Mouse (Mus musculus) T-helper 1 cell (primary cell): ENCODE results near the gene Ffar4.

Source experiments
- in situ Hi-C: fragments of 300-600 bp; cut with MboI, MseI; formaldehyde crosslinking; loops from one replicate; pipeline ENCODE4 v1.15.1; 2025; ENCODE audit warnings: high pct_unique_total_duplicates

The Ffar4 gene

DNA sequence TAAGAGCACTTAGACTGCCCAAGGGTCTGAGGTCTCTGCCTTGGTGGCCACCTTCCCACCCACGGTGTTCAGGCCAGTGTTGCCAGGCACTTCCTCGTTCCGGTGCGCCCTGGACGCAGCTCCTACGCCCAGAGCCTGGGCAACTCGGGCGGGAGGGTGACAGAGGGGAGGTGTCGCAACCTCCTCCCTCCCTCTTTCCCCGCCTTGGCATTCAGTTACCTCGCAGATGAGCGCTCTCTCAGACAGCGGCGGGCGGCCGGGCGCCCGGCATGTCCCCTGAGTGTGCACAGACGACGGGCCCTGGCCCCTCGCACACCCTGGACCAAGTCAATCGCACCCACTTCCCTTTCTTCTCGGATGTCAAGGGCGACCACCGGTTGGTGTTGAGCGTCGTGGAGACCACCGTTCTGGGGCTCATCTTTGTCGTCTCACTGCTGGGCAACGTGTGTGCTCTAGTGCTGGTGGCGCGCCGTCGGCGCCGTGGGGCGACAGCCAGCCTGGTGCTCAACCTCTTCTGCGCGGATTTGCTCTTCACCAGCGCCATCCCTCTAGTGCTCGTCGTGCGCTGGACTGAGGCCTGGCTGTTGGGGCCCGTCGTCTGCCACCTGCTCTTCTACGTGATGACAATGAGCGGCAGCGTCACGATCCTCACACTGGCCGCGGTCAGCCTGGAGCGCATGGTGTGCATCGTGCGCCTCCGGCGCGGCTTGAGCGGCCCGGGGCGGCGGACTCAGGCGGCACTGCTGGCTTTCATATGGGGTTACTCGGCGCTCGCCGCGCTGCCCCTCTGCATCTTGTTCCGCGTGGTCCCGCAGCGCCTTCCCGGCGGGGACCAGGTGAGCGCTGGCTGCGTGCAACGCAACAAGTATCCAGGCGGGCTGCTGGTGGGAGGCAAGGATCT lies at the start of gene Ffar4:
Gene Ffar4 (plus strand): TSS at position 214 of the 901 bp plus-strand sequence.
- in situ Hi-C loops: no loop called here

DNA sequence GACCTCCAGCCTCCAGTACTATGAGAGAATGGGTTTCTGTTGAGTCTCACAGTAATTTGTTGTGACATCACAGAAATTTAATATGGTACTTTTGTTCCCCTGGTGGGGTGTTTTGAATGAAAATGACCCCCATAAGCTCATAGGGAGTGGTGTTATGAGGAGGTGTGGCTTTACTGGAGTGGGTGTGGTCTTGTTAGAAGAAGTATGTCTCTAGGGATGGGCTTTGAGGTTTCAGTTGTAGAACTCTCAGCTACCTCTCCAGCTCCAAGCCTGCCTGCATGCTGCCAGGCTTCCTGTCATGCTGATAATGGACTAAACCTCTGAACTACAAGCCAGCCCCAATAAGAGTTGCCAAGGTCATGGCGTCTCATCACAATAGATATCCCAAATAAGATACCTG lies 47.2 kb upstream of the Ffar4 start:
- in situ Hi-C loops: loop anchor here (10.0 kb wide), 1 partner anchor 885 kb away; the partner anchor contains the start of gene Hells

DNA sequence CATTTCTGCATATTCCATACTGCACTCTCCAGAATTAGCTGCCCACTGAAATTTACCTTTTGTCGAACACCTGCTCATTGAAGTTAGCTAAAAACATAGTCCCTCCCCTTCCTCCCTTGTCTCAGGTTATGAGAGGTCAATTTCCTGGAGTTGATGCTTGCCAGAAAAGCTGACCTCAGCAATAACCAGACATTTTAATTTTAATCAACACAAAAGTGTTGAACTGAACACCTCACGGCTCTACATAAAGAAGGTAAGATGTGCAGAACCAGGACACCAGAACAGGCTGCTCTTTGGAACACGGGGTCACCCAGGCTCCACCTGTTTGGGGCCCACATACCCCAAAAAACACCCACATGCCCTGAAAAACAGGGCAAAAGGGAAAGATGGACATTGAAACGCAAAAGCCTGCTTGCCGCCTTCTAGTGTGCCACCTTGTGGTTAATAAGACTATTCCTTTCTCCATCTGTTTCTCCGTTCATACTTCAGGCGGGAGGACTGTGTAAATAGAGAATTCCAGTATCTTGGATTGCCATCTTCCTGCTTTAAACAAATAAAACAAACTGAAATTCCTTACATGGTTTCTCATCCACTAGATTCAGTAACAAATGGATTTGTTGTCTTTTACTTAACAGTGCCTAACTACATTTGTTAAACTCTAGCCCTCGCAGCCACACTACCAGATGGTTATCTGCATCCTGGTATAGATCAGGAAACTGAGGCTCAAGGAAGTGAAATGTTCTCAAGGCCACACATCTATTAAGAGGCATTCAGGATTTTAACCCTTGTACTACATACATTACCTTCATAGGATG lies 43.4 kb upstream of the Ffar4 start:
- in situ Hi-C loops: loop anchor here (10.0 kb wide), 1 partner anchor 881 kb away; the partner anchor contains the start of gene Hells

DNA sequence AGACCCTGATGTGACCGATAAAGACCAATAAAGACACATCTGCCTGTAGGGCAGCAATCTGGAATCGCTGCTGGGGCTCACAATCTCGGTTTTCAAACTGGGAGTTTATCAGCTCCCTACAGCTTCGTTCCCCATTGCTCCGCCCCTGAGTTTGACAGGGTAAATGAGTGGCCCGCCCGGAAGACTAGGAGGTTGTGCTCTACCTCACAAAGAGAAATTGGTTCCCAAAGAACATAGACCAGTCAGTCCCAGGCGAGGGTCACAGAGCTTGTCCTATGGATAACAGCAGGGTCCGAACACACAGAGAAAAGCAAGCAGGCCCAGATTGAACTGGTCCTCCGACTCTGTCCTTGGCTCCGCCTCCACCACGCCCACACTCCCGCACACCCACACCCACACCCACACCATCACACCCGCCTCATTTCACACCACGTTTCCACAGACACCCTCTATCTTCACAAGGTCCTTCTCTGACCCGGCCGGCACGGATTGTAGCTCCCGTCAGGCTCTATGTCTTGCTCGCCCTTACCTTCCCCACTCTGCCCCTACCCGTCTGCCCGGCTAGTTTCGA lies 42.6 kb upstream of the Ffar4 start:
- in situ Hi-C loops: loop anchor here (10.0 kb wide), 1 partner anchor 881 kb away; the partner anchor contains the start of gene Hells

DNA sequence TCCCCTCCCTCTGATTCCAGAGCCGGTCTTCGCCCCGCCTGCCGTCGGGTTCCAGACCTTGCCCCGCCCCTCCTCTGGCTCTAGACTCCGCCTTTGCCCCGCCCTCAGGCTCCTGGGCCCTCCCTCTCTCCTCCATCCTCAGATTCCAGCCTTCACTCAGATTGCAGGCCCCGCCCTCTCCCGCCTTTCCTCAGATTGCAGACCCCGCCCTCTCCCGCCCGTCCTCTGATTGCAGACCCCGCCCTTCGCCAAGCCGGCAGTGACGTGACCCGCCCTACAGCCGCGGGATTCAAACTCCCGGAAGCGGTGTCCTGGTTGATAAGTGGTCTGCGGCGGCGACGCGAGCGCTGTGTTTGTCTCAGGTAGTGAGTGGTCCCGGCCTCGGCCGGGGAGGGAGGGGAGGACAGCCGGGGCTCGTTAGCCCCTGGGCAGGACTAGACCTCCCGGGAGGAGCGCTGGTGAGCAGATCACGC lies 42.1 kb upstream of the Ffar4 start, which contains the start of gene Cep55:
Gene Cep55 (plus strand): TSS at position 292 of the 473 bp plus-strand sequence.
- in situ Hi-C loops: loop anchor here (10.0 kb wide), 1 partner anchor 880 kb away; the partner anchor contains the start of gene Hells

DNA sequence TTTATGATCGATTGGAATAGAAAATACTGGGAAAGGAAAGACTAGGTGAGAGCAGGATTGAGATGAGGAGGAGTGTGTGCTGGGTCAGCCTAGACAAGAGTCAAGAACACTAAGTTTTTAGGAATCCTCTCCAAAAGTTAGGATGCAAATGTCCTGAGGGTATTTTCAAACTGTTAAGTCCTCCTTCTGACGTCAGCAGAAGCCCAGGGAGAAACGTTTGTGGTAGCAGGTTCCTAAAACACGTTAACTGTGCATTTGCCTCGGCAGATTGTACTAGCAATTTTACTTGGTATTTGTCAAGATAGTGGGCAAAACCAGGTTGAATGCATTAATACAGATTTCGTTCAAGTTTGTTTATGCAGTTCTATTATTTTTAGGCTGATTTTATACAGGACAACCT lies 41.1 kb upstream of the Ffar4 start:
- in situ Hi-C loops: loop anchor here (10.0 kb wide), 1 partner anchor 879 kb away; the partner anchor contains the start of gene Hells

DNA sequence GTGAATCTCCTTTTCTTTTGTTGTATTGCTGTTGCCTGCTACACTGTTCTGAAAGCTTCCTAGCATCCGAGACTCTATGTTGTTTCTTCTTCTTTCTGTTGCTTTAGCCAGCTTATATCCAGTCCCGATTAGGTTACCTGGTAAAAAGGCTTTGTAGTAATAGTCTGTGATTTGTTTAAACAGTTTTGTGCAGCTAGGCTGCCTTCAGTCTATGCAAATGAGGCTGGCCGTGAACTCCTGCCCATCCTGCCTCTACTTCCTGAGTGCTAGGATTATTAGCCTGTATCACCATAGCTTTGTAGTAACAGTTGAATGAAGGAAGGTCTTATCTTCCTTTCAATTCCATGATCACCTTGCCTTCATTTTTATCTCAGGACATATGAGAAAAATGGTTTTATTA lies 40.6 kb upstream of the Ffar4 start:
- in situ Hi-C loops: loop anchor here (10.0 kb wide), 1 partner anchor 879 kb away; the partner anchor contains the start of gene Hells

DNA sequence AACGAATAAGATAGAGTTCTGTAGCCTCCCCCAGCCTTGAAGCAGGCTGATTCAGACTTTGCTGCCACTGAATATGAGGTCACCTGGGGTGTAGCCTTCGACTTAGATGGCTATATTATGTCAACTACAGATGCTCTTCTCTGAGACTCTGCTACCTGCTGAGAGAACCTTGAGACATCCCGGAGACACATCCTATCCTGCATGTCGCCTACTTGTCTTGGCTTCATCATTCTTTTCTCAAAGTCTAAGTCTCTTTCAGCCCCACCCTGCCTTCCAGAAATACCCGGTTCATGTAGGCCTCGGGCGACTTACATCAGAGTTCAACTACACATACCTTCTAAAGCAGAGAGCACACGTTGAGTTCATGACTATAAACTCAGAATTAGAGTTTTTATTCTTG lies 39.9 kb upstream of the Ffar4 start:
- in situ Hi-C loops: loop anchor here (10.0 kb wide), 1 partner anchor 878 kb away; the partner anchor contains the start of gene Hells

DNA sequence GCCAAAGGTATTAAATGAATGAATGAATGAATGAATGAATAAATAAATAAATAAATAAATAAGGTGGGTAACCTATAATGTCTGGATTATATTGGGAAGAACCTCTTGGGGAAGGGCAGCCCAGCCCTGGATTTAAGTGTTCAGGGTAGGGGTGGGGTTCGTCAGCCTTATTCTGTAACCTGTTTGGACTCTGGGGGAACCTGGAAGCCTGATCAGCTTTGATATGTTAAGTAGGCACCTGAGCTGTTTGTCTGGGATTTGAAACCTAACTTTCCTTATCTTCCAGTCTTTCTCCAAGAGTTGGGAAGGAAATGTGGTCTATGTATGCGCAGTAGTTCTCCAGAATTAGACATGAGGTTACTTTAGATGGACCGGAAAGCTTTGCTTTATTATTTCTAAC lies 33.7 kb upstream of the Ffar4 start:
- in situ Hi-C loops: no loop called here

DNA sequence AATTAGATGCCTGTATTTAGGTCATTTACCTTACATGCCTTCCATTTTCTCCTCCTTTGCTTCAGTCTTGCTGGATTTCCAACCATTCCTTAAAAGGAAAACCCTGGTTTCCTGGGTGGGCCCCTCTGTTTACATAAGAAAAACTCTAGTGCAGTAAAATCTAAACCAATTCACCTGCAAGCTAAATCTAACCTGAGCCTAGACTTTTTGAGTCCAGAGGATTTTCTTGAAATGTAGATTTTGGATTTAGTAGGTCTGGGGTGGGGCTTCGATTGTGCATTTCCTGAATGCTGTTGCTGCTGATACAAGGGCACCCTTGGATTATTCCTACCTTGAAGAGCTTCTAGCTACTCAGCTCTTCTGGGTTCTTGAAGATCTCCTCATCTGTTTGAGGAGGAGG lies 32.8 kb upstream of the Ffar4 start:
- in situ Hi-C loops: no loop called here

DNA sequence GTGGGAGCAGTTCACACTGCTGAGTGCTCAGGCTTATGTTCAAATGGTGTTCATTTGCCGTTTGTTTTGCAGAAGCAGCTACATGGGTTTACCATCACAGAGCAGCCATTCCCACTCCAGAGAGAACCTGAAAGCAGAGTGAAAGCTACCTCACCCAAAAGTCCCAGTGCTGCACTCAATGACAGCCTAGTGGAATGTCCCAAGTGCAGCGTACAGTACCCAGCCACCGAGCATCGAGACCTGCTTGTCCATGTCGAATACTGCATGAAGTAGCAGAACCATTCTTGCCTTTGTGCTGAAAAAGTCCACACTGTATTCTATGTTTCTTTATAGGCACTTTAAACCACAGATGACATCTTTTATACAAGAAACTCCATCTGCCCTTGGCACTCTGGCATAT lies 23.6 kb upstream of the Ffar4 start:
- in situ Hi-C loops: no loop called here

DNA sequence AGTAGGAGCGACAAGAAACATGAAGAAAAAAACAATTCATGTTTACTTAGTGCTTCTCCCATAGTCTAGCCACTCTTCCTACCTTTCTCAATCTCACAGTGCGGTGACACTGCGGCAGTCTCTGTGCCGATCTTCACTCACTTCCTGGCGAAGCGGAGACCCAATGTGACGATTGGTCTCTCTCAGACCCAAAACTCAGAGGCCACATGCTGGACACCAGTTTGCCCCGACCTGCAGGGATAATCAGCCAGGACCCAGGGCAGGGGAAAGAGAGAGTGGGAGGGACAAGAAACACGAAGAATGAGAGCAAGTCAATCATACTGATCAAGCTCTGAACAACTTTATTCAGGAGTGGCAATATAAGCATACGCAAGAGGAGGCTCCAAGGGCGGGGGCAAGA lies 21.8 kb upstream of the Ffar4 start:
- in situ Hi-C loops: no loop called here

DNA sequence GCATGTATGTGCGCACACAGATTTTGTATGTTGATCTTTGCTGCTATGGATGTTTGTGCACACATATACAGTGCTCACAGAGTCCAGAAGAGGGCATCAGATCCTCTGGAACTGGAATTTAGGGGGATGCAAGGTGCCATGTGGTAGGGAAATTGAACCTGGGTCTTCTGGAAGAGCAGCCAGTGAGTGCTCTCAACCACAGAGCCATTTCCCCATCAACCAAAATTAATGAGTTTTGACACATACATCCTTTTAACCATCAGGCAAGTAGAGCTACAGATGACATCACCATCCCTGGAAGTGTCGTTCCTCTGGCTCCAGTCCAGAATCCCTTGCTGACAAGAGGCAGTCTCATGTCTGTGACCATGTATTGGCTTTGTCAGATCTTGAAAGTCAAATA lies 20.6 kb upstream of the Ffar4 start:
- in situ Hi-C loops: no loop called here

DNA sequence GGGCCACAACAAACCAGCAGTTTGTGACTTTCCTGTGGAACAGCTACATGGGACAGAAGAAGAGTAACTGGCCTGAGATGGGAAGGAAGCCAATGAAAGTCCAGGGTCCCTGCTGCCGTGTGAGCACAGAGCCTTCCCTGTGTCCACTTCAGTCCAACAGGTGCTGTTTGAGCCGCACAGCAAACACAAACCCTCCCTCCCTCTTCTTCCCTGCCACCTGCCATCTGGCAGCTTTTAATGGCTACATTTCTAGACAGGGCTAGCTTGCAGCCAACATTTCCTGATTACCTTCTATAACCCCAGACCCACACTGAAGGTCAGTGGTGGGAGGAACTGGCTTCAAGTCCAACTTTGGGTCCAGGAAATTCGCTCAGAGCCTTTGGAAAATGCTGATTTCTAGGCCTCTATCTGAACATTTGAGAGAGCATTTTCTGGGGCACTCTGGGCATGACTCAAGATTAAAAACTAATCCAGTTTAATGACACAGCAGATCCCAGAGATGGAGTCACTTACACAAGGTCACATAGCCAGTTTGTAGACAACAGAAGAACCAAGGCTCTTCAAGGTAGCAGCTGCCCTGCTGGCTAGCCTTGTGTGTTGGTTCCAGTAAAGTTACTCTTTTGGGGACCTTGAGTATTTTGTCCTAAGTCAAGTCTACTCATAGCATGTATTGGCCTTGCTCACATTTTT lies 18.9 kb upstream of the Ffar4 start:
- in situ Hi-C loops: no loop called here

DNA sequence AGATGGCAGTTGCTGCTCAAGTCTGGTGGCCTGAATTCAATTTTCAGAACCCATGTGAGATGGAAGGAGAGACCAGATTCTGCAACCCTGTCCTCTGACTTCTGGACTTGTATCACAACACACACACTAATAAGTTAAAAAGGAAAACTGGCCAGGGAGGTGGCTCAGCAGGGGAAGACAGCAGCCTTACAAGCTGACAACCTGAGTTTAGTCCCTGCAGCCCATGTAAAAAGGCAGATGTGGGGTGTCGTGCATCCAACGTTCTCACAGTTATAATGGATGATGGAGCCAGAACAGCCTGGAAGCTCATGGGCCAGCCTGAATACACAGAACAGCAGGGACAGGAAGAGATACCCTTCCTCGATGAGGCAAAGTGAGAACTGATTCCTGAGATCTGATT lies 15.5 kb upstream of the Ffar4 start:
- in situ Hi-C loops: no loop called here

DNA sequence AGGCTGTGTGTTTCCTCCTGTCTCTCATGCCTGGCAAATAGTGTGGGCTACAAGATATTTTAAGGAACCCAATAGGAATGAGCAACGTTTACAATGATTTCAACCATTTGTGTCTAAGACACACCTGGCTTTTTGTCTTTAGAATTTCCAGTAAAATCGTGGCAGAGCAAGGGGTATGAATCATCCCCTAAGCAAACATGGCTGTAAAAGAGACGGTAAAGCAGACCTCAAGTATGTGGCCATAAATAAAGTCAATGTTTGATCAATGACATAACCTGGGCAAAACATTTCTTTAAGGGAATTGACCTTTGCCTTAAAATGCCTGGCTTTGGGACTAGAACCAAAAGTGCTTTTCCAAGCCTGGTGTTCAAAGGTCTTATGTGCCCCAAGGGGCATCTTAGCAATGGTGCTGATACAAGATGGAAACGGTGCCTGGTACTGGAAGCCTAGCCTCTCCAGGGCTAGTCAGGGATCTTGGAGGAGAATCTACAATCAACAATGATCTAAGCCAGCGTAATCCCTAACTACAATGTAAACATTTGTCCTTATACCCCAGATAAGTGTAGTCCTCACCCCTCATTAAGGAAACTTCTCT lies 13.8 kb upstream of the Ffar4 start:
- in situ Hi-C loops: no loop called here

DNA sequence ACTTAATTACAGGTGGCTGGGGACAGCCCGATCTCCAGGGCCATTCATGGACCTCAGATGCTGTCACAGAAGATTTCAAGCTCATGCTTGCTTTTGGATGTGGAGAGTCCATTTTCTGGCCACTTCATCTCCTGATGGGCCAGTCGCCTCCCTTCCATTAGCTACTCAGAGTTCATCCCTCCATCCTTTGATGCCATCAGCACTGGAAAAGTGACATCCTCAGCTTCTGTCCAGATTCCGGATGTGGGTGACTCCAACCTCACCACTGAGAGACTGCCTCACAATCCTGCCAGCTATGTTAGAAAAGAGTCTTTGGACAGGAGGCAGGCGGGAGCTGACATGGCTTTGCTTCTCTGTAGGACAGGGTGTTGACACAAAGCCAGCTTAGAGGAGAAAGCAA lies 11.0 kb upstream of the Ffar4 start:
- in situ Hi-C loops: no loop called here

DNA sequence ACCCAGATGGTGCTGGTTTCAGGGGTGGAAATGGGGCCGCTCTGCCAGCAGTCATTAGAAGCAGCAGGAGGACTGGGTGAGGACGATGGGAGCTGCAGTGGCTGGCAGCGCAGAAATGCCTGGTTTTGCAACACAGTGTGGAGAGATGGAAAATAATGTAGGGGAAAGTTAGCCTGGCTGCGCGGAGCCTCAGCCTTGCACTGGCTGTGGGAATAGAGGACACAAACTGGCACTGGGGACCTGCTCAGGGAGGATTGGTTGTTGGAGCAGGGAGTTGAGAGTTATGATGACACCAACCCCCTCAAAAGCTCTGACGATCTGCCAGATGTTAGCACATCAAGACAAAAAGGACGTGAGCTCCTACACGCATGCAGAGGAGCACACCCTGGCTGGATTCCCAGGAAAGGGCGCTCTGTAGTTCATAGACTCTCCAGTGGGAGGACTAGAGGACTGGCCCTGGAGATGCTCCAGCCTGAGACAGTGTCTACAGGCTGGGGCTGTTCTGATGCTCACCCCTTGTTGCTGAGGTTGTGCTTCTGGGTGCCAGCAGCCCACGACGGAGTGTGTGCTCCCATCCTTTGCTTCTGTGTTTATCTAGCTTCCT lies 9.8 kb upstream of the Ffar4 start:
- in situ Hi-C loops: no loop called here

DNA sequence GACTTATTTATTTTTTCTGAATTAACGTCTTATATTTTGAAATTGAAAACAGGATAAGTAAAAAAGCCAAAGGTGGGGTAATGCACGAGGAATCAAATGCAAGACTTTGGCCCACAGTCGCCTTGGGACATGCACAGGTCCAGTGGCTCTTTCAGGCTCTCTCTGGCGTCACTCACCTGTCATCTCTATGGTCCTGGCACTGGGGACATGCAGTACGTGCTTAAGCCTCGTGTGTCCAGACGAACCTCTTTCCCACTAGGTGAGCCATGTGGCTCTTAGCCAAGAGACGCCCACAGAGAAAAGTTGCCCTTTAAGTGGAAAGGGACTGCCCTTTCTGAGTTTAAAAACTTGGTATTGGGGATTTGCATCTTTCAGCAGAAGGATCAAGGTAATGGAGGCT lies 7.5 kb upstream of the Ffar4 start:
- in situ Hi-C loops: no loop called here

DNA sequence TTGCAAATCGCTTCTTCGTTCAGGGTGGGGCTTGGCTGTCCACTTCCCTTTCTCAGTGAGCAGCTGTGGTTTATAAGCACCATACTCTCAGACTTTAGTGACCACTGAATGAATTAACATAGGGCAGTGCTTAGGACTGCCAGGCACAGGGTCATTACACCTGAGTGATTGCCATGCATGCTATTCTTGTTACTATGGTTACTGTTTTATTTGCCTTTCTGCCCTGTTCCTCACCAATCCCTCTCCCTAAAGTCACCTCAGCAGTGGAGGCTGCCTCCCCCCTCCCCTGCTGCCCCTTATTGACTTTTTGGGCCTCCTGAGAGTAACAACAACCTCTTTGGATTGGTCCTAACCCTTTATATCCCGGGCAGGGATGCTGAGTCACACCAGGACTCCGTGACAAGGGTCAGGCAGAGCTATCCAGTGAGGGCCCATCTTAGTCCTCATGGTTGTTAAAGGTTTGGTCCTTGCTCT lies 5.3 kb upstream of the Ffar4 start:
- in situ Hi-C loops: no loop called here
